Comparison of ENCODE assay signal across 27 mouse cellular contexts in the genomic region with DNA sequence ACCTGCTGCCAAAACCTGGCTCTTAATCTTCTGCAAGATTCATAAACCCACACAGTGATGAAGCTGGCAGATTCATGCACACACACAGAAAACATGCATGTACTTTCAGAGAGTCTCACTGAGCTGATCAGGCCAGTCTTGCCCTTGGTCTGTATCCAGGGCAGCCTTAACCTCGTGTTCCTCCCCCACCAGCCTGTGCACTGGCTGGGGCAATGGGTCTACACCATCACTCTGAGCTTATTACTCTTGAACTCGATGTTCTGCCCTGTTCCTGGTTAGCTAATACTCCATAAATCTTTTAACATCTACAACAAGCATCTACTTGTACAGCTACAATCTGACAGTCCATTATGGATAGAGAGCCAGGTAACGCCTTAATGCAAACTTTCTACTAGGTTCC.
DNase-seq lines count a peak whose midpoint lies in the region; ATAC-seq lines count a peak whose summit lies in the region.
"Had no signal": no experiment of that assay in that cellular context is flagged by ENCODE, and none has a peak within 500 bp of the region (broad histone marks: within the 10 kb centered on the region; RNA-seq: fewer than 3 reads in every experiment).

No protein-coding gene starts in this region.

- 42% methylated on average over 3 of the region's 3 CpGs for WGBS in intestine, embryonic 14.5 days
- WGBS in intestine, embryonic 15.5 days = 56% methylated on average over 3 of the region's 3 CpGs
- WGBS in neural tube, embryonic 11.5 days = 63% methylated on average over 3 of the region's 3 CpGs
- WGBS in neural tube, embryonic 15.5 days = 75% methylated on average over 3 of the region's 3 CpGs
- WGBS in limb, embryonic 11.5 days = 59% methylated on average over 3 of the region's 3 CpGs

- peaks cover 31% of the 10 kb centered on the region for H3K4me1 ChIP-seq in intestine, embryonic 14.5 days (replicated peaks; ENCODE audit: control insufficient read depth, insufficient read depth, low read length)
- peaks cover 16% of the 10 kb centered on the region for H3K4me1 ChIP-seq in intestine, embryonic 15.5 days (replicated peaks)
- peaks cover 25% of the 10 kb centered on the region for H3K4me1 ChIP-seq in neural tube, embryonic 11.5 days (ENCODE audit: control insufficient read depth, insufficient read depth, low read length)
- H3K4me1 ChIP-seq in neural tube, embryonic 15.5 days = peaks cover 16% of the 10 kb centered on the region
- H3K4me1 ChIP-seq in limb, embryonic 11.5 days (ENCODE audit: control insufficient read depth, insufficient read depth, low read length) = peaks cover 24% of the 10 kb centered on the region

- no peak for DNase-seq in intestine, embryonic 14.5 days (ENCODE audit: low spot score)
- no peak for DNase-seq in neural tube, embryonic 11.5 days (ENCODE audit: low spot score)
- DNase-seq in limb, embryonic 11.5 days (ENCODE audit: low spot score) = no peak
- no peak for DNase-seq in embryo, embryonic 10 days (ENCODE audit: low spot score)
- DNase-seq in urinary bladder, adult 18-20 months (ENCODE audit: low spot score in 2 of 2) = no peak
- DNase-seq: adrenal gland, adult 8-10 months; cerebellum, adult 8-10 months; cerebellum, postnatal 25 days; heart, postnatal 14 days; layer of hippocampus, adult 9-11 months; liver, postnatal 0 days; lung, postnatal 36 days; right cerebral cortex, postnatal 14 days; thymus, postnatal 4 days had no signal

- ATAC-seq in intestine, embryonic 14.5 days (replicated peaks; ENCODE audit: low FRiP score, low TSS enrichment, low read depth) = no peak
- ATAC-seq in intestine, embryonic 15.5 days = no peak
- ATAC-seq in neural tube, embryonic 11.5 days (ENCODE audit: insufficient read depth, low FRiP score, low TSS enrichment) = no peak
- no peak for ATAC-seq in neural tube, embryonic 15.5 days (ENCODE audit: low FRiP score)
- ATAC-seq in limb, embryonic 11.5 days (ENCODE audit: insufficient number of reproducible peaks, low FRiP score, low TSS enrichment, low read depth) = no peak
- no peak for ATAC-seq in erythroid progenitor cell, adult 5-6 weeks (replicated peaks; ENCODE audit: low FRiP score, poor library complexity, severe bottlenecking)
- ATAC-seq: forebrain, embryonic 16.5 days; hindbrain, postnatal 0 days; intestine, postnatal 0 days; liver, embryonic 12.5 days; liver, postnatal 0 days had no signal

- H3K4me3 ChIP-seq in intestine, embryonic 14.5 days (ENCODE audit: low read depth, low read length) = no peak overlapping the region
- no peak overlapping the region for H3K4me3 ChIP-seq in intestine, embryonic 15.5 days (replicated peaks)
- H3K4me3 ChIP-seq in neural tube, embryonic 11.5 days (ENCODE audit: low read depth, low read length) = no peak overlapping the region
- H3K4me3 ChIP-seq in neural tube, embryonic 15.5 days (replicated peaks) = no peak overlapping the region
- H3K4me3 ChIP-seq in limb, embryonic 11.5 days (ENCODE audit: low read depth, low read length) = no peak overlapping the region
- H3K4me3 ChIP-seq: hindbrain, embryonic 12.5 days; liver, embryonic 12.5 days; megakaryocyte, embryonic 14.5 days; midbrain, embryonic 12.5 days; myocyte; neural tube, embryonic 13.5 days had no signal

- H3K27me3 ChIP-seq in intestine, embryonic 14.5 days (replicated peaks; ENCODE audit: control insufficient read depth, insufficient read depth, low read length) = no peaks in the 10 kb centered on the region
- H3K27me3 ChIP-seq in intestine, embryonic 15.5 days (replicated peaks) = no peaks in the 10 kb centered on the region
- no peaks in the 10 kb centered on the region for H3K27me3 ChIP-seq in neural tube, embryonic 11.5 days (ENCODE audit: control insufficient read depth, insufficient read depth, low read length)
- no peaks in the 10 kb centered on the region for H3K27me3 ChIP-seq in neural tube, embryonic 15.5 days (replicated peaks)
- no peaks in the 10 kb centered on the region for H3K27me3 ChIP-seq in limb, embryonic 11.5 days (ENCODE audit: control insufficient read depth, insufficient read depth, low read length)
- H3K27me3 ChIP-seq: hindbrain, embryonic 12.5 days; liver, embryonic 12.5 days; megakaryocyte, embryonic 14.5 days; midbrain, embryonic 12.5 days; neural tube, embryonic 13.5 days had no signal

- no peaks in the 10 kb centered on the region for H3K36me3 ChIP-seq in intestine, embryonic 14.5 days (ENCODE audit: control insufficient read depth, insufficient read depth, low read length)
- no peaks in the 10 kb centered on the region; the same call in 1 of the 2 replicates for H3K36me3 ChIP-seq in intestine, embryonic 15.5 days
- H3K36me3 ChIP-seq in neural tube, embryonic 11.5 days (ENCODE audit: control insufficient read depth, insufficient read depth, low read length) = peaks cover 3% of the 10 kb centered on the region; the same call in 1 of the 2 replicates
- H3K36me3 ChIP-seq in neural tube, embryonic 15.5 days = no peaks in the 10 kb centered on the region
- H3K36me3 ChIP-seq in limb, embryonic 11.5 days (ENCODE audit: control insufficient read depth, insufficient read depth, low read length) = 0 out of 2 replicates have a peak, but pooled peaks cover 2% of the 10 kb centered on the region
- H3K36me3 ChIP-seq: G1E had no signal

- no peak overlapping the region for H3K9ac ChIP-seq in intestine, embryonic 14.5 days (ENCODE audit: low read length)
- no peak overlapping the region for H3K9ac ChIP-seq in intestine, embryonic 15.5 days
- H3K9ac ChIP-seq in neural tube, embryonic 11.5 days (ENCODE audit: low read length) = no peak overlapping the region
- no peak overlapping the region for H3K9ac ChIP-seq in neural tube, embryonic 15.5 days (replicated peaks)
- no peak overlapping the region for H3K9ac ChIP-seq in limb, embryonic 11.5 days (ENCODE audit: low read length)
- H3K9ac ChIP-seq: hindbrain, embryonic 12.5 days; liver, embryonic 12.5 days; liver, postnatal 0 days; midbrain, embryonic 12.5 days; neural tube, embryonic 13.5 days had no signal

- H3K9me3 ChIP-seq in intestine, embryonic 14.5 days (ENCODE audit: control insufficient read depth, low read length) = no peaks in the 10 kb centered on the region
- H3K9me3 ChIP-seq in intestine, embryonic 15.5 days = no peaks in the 10 kb centered on the region
- no peaks in the 10 kb centered on the region for H3K9me3 ChIP-seq in neural tube, embryonic 11.5 days (ENCODE audit: control insufficient read depth, low read length)
- H3K9me3 ChIP-seq in neural tube, embryonic 15.5 days (replicated peaks) = no peaks in the 10 kb centered on the region
- no peaks in the 10 kb centered on the region for H3K9me3 ChIP-seq in limb, embryonic 11.5 days (ENCODE audit: control insufficient read depth, low read length)
- H3K9me3 ChIP-seq: G1E; hindbrain, embryonic 12.5 days; liver, embryonic 12.5 days; megakaryocyte, embryonic 14.5 days; midbrain, embryonic 12.5 days; neural tube, embryonic 13.5 days had no signal

- H3K4me2 ChIP-seq in intestine, embryonic 14.5 days (ENCODE audit: low read length) = no peak overlapping the region
- H3K4me2 ChIP-seq in intestine, embryonic 15.5 days (replicated peaks) = no peak overlapping the region
- H3K4me2 ChIP-seq in neural tube, embryonic 11.5 days (ENCODE audit: low read depth) = no peak overlapping the region
- no peak overlapping the region for H3K4me2 ChIP-seq in neural tube, embryonic 15.5 days
- no peak overlapping the region for H3K4me2 ChIP-seq in limb, embryonic 11.5 days (ENCODE audit: low read depth, severe bottlenecking)
- H3K4me2 ChIP-seq: hindbrain, embryonic 12.5 days; liver, embryonic 12.5 days; midbrain, embryonic 12.5 days; neural tube, embryonic 13.5 days had no signal

- H3K27ac ChIP-seq in intestine, embryonic 14.5 days (ENCODE audit: low read depth) = peak overlapping the region; percentile 18; the same call in 1 of the 2 replicates
- H3K27ac ChIP-seq in intestine, embryonic 15.5 days = no peak overlapping the region
- H3K27ac ChIP-seq in neural tube, embryonic 11.5 days (ENCODE audit: low read depth, low read length) = 0 out of 2 replicates have a peak overlapping the region, but pooled peaks have one; percentile 34
- no peak overlapping the region for H3K27ac ChIP-seq in neural tube, embryonic 15.5 days (replicated peaks)
- H3K27ac ChIP-seq in limb, embryonic 11.5 days (replicated peaks; ENCODE audit: low read depth, low read length) = 0 out of 2 replicates have a peak overlapping the region, but pooled peaks have one; percentile 58
- H3K27ac ChIP-seq: hindbrain, embryonic 12.5 days; hindbrain, postnatal 0 days; liver, embryonic 12.5 days; midbrain, embryonic 12.5 days; neural tube, embryonic 13.5 days had no signal

Comparison
In these comparisons a context has a peak if more than half of its experiments do, and no peak if none do; other contexts are left out.
1. H3K27ac ChIP-seq: peak in intestine, embryonic 14.5 days (single experiment), neural tube, embryonic 11.5 days (single experiment) and limb, embryonic 11.5 days (single experiment); none in intestine, embryonic 15.5 days (single experiment) and neural tube, embryonic 15.5 days (single experiment).